Mouse (Mus musculus) c-Kit-negative CD71-positive TER-119-positive erythroid progenitor cells, embryonic 14.5 days (primary cell): ENCODE data around the gene Trpm8.

ENCODE experiments used
- DNase-seq: peaks from one replicate; pipeline ENCODE4 v3.0.0-alpha.2; 2013; ENCODE audit warnings: low read depth, low spot score

Trpm8 gene

DNA sequence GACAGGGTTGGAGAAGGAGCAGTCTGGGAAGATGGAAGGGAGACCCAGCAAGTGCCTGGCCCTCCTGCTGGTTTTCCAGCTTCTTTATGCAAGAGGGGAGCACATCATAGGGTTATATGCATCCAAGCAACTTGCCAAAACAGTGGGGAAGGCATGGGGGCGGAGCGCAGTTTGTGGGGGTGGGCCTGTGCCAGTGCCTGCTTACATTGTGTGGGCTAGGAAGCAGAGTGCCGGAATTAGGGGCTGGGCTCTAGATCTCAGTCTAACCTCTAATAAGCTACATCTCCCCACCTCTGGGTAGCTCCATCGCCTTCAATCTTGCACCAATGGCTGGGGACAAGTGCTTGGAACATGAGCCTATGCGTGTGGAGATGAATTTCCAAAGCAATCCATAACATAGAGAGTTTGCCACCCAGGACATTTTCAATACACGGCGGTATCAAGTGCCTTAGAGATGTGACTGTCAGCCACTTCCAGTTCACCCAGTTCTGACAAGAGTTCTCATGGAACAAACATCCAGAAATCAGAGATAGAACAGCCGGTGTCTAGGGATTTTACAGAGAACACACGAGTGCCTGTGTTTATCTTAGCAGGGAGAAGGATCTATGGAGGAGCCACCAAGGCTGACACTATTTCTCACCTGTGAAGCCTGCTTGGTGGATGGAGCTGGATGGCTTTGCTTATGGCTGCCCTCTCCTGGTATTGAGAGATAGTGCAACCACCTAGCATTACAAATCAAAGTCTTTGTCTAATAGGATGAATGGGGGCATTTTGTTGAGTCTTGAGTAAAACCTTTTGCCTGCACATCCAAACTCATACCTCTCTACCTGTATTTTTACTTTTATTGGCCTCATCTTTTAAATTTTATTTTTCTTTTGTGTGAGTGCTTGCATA lies 23.9 kb downstream of the Trpm8 start:
- DNase-seq: no peak

DNA sequence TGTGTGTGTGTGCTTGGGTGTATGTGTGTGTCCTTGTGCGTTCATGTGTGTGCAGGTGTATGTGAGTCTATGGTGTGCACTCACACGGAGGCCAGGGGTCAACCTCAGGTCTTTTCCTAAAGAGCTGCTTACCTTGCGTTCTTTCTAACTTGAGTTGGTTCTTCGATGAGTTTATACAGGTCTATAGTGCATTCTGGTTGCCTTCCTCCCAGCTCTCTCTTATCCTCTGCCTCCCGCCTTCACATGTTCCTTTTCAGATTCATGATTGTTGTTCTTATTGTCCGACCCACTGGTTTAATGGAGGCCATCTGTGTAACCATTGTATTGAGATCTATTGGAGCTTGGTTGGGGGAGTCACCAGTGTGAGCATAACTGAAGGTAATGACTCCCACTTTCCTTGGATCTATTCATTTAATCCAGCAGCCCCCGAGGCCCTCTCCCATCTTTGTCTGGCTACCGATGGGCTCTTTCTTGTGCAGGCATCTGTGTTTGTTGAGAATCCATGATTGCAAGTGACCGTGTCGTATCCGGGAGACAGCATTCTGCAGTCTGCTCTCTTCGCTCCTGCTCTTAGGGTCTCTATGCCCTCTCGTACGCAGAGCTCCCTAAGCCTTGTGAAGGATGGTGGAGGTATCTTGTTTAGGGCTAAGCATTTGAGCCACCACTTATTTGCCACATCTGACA lies 24.7 kb downstream of the Trpm8 start:
- DNase-seq: no peak

DNA sequence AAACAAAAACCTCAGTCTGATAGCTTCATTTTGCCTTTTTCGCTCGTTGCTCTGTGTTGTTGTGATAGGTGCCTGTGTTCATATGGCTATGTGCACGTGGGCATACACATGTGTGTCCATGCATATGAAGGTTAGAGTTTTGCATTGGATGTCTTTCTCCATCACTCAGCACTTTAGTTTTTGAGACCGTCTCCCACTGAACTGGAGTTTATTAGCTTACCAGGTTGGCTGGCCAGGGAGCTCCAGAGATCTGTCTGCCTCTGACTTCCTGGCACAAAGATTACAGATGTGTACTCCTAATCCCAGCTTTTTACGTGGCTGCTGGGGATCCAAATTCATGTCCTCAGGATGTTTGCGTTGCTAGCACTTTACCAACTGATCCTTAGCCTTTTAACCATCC lies 26.3 kb downstream of the Trpm8 start:
- DNase-seq: no peak

DNA sequence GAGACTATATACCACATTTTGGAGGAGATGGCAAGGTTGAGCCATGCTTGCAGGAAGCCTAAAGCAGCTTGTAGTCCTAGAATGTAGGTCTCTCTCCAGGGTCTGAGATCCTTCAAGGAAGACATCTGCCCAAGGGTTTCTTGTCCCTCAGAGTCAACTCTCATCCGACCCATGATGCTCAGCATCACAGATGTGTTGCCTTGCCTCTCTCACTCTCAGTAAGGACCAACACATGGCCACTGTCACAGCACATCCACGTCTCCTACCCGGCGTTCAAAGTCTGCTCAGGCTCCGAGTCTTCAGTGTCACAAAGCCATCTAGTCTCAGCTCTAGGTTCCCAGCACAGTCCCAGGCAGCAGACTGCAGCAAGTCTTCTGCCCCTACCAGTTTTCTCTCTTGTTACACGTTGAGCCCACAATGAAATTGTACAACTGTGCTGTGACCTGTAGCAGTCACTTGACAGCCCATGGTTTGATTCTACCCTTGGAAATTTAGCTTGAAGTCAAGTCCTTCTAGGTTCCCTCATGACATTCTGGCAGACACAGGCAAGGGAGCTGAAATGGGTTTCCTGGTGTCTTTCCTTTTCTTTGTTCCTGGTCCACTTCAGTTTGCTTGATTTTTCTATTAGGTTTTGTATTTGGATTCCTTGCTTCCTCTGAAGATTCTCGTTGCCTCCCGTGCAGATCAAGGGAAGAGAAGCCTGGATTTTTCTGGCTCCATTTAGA lies 27.0 kb downstream of the Trpm8 start:
- no peak for DNase-seq

DNA sequence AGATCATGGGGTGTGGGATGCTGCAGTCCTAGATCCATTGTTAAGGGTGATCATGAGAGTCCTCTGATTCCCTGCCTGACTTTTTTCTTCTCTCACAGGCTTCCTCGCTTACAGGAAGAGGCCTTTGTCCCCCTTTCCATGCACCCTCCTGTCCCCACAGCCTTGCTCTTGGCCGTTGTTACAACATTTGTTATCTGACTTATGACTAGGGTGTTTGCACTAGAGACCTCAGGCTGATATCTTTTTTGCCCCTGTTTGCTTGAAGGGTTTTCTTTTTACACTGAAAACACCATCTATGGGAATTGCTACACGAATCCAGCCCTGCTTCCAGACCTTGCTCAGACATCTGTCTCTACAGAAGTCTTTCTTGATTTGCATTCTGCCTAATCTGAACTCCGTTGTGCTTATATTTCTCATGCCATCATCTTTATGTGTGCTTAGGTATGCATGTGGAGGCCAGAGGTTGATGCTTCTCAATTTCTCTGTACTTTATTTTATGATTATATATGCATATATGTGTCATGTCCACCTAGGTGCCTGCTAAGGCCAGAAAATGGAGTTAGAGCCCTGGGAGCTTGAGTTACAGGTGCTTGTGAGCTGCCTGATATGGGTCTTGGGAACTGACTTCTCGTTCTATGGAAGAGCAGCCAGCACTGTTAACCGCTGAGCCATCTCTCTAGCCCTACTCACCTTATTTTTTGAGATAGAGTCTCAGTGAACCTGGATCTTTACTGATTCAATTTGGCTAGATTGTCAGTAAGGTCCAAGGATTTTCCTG lies 27.7 kb downstream of the Trpm8 start:
- DNase-seq: no peak

DNA sequence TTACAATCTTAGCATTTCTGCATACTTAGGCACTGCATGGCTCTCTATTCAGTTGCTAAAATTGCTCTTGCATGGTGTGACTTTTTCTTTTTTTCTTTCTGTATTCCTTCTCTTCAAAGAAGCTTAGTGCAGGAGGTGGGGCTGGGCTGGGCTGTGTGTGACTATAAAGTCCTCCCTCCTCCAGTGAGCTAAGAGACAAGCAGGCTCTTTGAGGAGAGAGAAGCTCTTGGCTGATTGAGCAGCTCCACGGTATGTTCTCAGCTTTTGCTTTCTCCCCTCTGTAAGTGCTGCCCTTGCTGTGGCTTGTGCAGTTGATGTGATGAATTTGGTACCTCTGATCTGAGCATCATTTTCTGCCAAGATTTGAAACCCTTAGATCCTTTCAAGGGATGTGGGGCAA lies 29.1 kb downstream of the Trpm8 start:
- no peak for DNase-seq

DNA sequence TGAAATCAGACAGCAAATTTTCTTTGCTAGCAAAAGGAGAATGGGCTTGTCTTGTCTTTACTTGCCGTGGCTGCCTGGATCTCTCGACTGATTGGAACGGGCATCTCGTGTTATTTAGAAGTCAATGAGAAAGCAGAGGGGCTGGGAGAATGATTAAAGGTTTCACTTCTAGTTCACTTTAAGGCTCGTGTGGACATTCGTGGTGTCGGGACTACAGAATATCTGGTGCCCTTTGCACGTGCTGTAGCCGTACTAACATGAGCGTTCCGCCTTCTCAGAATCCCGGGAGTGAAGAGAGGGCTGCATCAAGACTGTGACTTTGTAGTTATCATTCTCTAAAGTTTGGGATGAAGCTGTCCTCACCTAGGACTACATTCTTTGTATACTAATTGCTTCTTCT lies 29.7 kb downstream of the Trpm8 start:
- DNase-seq: no peak

DNA sequence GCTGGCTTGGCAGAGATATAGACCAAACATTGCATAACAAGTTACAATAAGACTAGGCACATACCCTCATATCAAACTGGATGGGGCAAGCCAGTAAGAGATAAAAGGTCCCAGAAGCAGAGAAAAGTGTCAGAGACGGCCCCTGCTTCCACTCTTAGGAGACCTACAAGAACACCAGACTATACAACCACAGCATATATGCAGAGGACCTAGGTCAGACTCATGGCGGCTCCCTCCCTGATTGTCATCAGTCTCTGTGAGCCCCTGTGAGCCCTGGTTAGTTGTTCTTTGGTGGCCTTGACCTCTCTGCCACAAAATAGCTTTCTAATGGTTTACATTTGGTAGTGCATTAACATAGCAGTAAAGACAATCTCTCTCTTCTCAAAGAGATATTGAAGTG lies 31.6 kb downstream of the Trpm8 start:
- DNase-seq: no peak

DNA sequence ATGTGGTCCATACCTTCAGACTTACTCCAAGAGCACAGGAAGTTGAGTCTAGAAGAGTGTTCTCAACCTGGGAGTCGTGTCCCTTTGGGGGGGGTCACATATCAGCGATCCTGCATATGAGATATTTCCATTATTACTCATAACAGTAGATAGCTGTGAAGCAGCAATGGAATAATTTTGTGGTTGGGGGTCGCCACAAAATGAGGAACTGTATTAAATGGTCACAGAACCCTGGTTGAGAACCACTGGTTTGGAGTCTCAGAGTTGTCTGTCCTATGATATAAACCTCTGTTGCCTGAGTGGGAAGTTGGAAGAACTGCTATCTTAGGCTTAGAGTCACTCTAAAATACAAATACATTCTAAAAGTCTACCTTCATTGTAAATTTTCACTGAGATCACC lies 32.4 kb downstream of the Trpm8 start:
- DNase-seq: no peak

DNA sequence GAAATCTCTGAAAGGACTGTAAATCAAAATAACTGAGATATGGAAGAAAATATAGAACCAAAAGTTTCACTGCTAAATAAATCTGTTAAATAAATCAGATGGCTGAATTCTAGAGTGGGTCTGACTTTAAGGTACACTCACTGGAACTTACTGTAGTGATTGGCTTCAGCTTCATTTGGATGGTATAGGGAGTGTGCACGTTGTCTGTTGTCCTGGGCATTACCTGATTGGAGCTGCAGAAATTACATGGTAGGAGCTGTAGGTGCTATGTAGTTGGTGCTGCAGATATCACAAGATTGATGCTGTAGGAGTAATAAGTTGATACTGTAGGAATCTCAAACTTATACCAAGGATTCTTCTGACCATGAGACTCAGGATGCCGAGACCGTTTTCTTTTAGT lies 32.9 kb downstream of the Trpm8 start:
- DNase-seq: no peak

DNA sequence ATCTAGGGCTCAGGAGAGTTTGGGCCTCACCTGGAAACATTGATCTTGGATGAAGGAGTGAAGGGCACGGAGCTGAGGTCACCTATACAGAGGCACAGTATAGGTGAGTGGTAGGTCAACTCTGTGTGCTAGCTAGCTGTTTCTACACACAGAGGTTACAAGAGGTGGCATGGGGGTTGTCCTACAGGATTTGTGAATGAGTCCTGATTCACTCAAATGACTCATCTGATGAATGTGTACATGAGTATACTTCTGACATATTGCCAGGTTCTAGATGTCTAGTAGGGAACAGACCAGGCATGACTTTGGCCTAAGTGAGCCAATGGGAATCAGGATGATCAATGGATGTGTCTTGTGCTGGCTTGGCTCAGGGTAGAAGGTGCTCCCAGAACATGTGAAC lies 39.8 kb downstream of the Trpm8 start:
- no peak for DNase-seq

DNA sequence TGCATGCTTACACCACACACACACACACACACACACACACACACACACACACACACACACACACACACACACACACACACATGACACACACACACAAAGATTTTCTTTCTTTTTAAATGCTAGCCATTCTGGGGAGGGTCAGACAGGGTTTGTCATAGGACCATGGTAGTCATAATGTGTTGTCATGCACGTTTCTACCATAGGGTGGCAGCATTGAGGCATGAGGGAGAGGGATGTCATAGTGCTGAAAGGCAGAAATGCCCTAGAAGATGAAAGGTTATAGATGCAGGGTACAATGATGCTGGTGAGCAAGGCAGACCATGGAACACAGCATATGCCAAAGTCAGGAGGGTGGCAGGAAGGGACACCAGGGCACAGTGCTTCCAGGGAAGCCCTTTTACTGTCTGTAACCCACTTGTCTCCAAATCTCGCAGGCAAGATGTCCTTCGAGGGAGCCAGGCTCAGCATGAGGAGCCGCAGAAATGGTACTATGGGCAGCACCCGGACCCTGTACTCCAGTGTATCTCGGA lies 41.1 kb downstream of the Trpm8 start:
- DNase-seq: peak; percentile 17

DNA sequence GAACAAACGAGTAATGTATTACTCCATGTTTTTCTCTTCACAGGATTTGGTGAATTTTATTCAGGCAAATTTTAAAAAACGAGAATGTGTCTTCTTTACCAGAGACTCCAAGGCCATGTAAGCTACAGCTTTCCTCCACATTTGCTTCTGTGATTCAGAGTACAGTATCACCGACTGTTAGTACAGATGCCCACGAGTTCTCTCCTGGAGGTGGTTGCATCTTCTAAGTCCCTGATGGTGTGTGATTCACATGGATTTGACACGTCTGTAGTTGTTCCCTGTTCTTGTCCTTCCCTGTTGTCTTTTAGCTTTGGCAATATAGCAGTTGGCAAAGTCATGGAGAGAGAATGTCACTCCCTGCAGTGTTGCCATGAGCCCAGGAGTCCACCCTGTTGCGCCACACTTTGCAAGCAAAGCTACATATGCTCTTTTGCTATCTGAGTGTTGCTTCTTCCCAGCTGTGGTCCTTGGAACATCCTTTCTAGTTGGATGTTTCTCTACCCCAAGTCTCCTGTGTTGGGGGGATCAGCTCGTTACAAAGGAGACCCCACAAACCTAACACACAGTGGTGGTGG lies 43.4 kb downstream of the Trpm8 start:
- no peak for DNase-seq

DNA sequence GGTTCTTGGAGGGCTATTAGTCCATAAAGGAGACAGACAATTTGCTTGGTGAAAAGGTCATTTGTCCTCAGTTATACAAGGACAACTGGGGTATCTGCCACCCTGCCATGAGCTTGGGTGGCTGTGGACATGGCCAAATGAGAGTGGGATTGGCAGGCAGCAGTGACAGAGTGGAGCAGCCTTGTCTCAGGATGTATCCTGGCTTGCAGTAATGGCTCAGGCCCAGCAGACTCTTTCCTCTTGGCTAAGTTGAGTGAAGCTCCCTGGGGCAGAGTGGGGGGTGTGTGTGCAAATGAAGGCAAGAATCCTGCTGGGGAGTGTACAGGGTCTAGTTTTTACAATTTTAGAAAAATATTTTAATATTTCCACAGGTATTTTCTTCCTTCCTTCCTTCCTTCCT lies 44.7 kb downstream of the Trpm8 start:
- DNase-seq: no peak

DNA sequence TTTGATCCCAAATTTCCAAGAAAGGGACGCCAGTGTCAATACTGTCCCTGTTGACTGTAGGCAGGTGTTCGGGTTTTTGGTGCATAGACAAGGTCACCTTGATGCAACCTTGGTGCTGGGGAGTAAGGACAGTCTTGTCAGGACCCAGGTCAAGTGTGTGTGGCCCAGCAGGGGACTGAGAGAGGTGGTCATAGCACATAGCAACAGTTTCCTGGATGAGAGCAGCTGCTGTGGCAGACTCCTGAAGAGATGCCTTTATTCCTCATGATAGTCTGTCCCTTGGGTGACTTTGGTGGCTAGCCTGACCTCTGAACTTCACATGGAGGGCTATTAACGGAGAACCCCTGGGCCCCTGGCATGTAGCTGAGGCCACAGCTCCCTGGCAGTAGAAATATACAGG lies 45.6 kb downstream of the Trpm8 start:
- no peak for DNase-seq

DNA sequence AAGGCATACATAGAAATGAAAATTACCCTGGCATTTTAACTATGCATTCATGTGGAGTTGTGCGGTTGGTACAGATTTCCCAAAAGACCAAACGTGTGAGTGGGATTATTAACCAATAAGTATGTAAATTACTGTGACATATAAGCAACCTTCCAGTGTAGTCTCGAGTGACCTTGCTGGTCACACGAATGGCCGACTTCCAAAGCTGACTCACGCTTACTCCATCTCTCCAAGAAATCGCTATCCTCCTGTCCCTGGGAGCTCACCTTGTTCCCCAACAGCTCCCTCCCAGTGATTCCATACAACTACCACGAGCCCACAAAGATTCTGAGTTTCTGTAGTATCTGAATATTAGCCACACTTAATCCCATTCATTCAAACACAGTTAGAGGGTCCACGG lies 62.0 kb downstream of the Trpm8 start:
- DNase-seq: no peak

DNA sequence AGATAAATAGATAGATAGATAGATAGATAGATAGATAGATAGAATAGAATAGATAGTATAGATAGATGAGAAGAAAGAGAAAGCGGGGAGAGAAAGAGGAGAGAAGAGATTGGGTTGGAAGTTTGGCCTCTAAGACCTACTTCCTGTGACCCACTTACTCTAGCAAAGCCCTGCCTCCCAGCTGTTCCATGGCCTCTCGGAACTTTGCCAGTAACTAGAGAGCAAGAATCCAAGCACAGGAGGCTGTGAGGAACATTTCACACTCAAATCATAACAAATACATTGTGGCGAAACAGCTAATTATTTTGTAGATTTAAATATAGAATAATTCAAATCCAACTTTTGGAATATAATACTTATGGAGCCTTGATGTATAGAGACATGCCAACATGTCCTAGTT lies 65.2 kb downstream of the Trpm8 start:
- DNase-seq: no peak

DNA sequence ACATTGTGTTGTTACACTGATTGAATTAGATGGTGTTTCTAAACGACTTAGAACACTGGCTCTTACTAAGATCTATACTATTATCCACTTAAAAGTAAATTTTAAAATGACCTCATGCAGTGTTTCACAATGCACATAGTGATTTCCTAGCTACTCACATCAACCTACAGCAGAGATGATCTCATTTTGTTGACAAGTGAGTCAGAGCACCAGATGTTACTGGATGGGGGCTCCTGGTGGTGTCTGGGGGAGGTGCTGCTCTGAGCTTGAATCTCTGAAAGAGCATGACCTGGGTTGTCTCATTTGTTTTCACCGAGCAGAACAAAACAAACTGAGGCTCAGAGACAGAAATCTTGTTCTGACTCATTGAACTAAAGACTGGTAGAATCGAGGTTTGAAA lies 68.1 kb downstream of the Trpm8 start:
- no peak for DNase-seq

DNA sequence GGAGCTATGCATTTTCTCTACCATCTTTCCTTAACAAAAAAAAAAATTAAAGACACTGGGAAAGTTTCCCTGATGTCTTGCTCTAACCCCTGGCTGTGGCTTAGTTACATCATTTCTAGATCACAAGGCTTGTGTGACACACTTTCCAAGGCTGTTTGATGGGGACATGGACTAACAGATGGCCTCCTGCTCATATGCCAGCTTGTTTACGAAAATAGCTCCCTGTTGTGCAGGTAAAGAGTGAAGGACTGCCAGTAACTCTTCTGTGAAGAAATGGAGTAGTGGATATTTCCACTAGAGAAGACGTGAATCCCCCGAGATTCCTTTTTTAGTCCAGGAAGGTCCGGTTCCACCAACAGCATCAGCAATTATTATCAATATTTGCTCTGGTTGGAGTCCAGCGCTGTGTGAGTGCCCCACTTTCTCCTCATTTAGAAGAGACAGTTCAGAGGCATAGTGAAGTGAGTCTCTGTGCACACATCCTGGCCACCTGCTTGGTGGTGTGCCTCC lies 71.1 kb downstream of the Trpm8 start:
- no peak for DNase-seq

DNA sequence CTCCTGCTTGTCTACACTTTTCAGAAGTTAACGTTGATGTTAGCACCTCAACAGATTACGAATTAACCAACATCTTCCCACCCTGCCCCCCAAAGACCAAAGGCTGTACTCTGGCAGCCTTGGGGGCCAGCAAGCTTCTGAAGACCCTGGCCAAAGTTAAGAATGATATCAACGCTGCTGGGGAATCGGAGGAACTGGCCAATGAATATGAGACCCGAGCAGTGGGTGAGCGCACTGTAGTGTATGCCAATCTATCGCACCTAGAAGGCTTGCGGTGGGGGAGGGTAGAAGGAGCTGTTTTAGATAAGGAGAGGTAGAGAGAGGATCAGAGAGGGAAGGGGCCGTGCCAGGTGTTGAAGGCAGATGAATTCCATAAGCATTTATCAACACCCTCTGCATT lies 73.3 kb downstream of the Trpm8 start:
- DNase-seq: no peak

DNA sequence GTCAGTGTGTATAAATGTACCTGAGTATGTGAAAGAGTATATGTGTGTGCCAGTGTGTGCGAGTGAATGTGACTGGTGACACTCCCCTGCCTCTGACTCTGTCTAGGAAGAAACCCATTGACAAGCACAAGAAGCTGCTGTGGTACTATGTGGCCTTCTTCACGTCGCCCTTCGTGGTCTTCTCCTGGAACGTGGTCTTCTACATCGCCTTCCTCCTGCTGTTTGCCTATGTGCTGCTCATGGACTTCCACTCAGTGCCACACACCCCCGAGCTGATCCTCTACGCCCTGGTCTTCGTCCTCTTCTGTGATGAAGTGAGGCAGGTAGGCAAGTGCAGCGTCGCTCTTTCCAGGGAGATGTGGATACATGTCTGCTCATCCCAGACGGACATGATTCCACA lies 77.6 kb downstream of the Trpm8 start:
- DNase-seq: no peak
